Mouse (Mus musculus): ENCODE measurements around the gene Snx25. TPM values are rescaled to one million over a fixed set of nuclear protein-coding genes. Genes with fewer than 3 reads are reported as not detected.

The Snx25 gene
- polyA plus RNA-seq, 1 experiment from 2014 or later, result 4.8 TPM

GRCm38 (mm10) chr8:46073540-46074140 is 78.3 kb downstream of the Snx25 start:
- Histone ChIP-seq H3K4me1 (ENCODE audit: control insufficient read depth, insufficient read depth, low read length) (no peaks in the 10 kb centered on the region; the same call in 1 of the 2 replicates), H3K4me2 (ENCODE audit: low read depth, low read length) (no peak overlapping the region), H3K27me3 (ENCODE audit: control insufficient read depth, insufficient read depth, low read length) (no peaks in the 10 kb centered on the region), H3K9ac (ENCODE audit: low read length) (no peak overlapping the region), H3K36me3 (ENCODE audit: control insufficient read depth, insufficient read depth) (peaks cover 5% of the 10 kb centered on the region; the same call in 1 of the 2 replicates), H3K9me3 (replicated peaks; ENCODE audit: control insufficient read depth, low read length) (peaks cover 4% of the 10 kb centered on the region), H3K4me3 (ENCODE audit: low read length) (no peak overlapping the region), H3K27ac (ENCODE audit: low read length) (no peak overlapping the region)
- WGBS, result 60% methylated on average over 2 of the region's 2 CpGs
- no peak for ATAC-seq (replicated peaks; ENCODE audit: extremely low read depth, insufficient read depth, low FRiP score)

DNA sequence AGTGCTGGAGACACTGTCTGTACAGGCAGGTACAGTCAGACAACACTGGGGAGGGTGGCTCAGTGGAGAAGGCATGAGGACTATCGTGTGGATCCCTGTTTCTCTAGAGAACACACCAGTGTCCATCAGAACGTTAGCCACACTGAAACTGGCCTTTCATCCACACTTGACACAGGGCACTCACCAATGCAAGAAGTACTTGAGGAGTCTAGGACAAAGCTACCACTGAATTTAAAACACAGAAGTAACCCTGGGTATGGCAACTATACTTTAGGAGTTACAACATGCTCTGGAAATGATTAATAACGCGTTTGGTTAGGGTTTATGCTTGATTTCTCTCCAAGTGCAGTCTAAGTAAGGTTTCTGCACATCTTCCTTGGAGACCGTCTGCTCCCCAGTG is 79.2 kb downstream of the Snx25 start:
- Histone ChIP-seq H3K9ac (ENCODE audit: low read length) (no peak overlapping the region), H3K27ac (ENCODE audit: low read length) (no peak overlapping the region), H3K9me3 (replicated peaks; ENCODE audit: control insufficient read depth, low read length) (peaks cover 4% of the 10 kb centered on the region), H3K27me3 (ENCODE audit: control insufficient read depth, insufficient read depth, low read length) (no peaks in the 10 kb centered on the region), H3K36me3 (ENCODE audit: control insufficient read depth, insufficient read depth) (peaks cover 7% of the 10 kb centered on the region; the same call in 1 of the 2 replicates), H3K4me2 (ENCODE audit: low read depth, low read length) (no peak overlapping the region), H3K4me3 (ENCODE audit: low read length) (no peak overlapping the region), H3K4me1 (ENCODE audit: control insufficient read depth, insufficient read depth, low read length) (no peaks in the 10 kb centered on the region; the same call in 1 of the 2 replicates)
- 80% methylated on average over 5 of the region's 5 CpGs for WGBS
- no peak for ATAC-seq (replicated peaks; ENCODE audit: extremely low read depth, insufficient read depth, low FRiP score)

DNA sequence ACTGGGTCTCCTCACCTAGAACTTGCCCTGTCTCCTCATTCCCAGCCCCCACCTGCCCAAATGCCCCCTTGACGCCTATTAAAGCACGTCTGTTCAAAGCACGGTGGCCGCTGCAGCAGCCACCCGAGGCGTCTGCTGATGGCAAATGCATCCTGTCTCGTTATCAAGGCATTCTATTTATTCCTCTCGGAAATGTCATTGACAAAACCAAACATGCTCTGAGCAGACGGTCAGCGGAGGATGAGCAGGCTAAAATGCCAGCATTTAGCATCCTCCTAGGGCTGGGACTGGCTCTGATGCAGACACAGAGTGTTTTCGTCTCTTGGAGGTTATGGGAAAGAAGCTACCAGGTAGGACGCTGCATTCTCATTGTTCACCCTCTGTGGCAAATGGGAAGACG is 111.7 kb downstream of the Snx25 start:
- ATAC-seq (replicated peaks; ENCODE audit: extremely low read depth, insufficient read depth, low FRiP score), result no peak
- no peak overlapping the region for H3K27ac ChIP-seq (ENCODE audit: low read length)
- WGBS, result 43% methylated on average over 13 of the region's 13 CpGs

GRCm38 (mm10) chr8:46039666-46040065 is 112.3 kb downstream of the Snx25 start:
- H3K4me3 ChIP-seq (ENCODE audit: low read length), result no peak overlapping the region
- ATAC-seq (replicated peaks; ENCODE audit: extremely low read depth, insufficient read depth, low FRiP score), result no peak
- WGBS, result 62% methylated on average over 1 of the region's 1 CpGs
- H3K27ac ChIP-seq (ENCODE audit: low read length), result no peak overlapping the region
- H3K4me1 ChIP-seq (ENCODE audit: control insufficient read depth, insufficient read depth, low read length), result peaks cover 5% of the 10 kb centered on the region; the same call in 1 of the 2 replicates
- H3K27me3 ChIP-seq (ENCODE audit: control insufficient read depth, insufficient read depth, low read length), result no peaks in the 10 kb centered on the region
- H3K4me2 ChIP-seq (ENCODE audit: low read depth, low read length), result no peak overlapping the region
- no peaks in the 10 kb centered on the region for H3K9me3 ChIP-seq (replicated peaks; ENCODE audit: control insufficient read depth, low read length)
- H3K9ac ChIP-seq (ENCODE audit: low read length), result no peak overlapping the region
- peaks cover 14% of the 10 kb centered on the region; the same call in 1 of the 2 replicates for H3K36me3 ChIP-seq (ENCODE audit: control insufficient read depth, insufficient read depth)

More for the DNA sequence above, 111.7 kb downstream of the Snx25 start:
- H3K9ac ChIP-seq (ENCODE audit: low read length), result no peak overlapping the region
- H3K36me3 ChIP-seq (ENCODE audit: control insufficient read depth, insufficient read depth), result peaks cover 12% of the 10 kb centered on the region; the same call in 1 of the 2 replicates
- H3K27me3 ChIP-seq (ENCODE audit: control insufficient read depth, insufficient read depth, low read length), result no peaks in the 10 kb centered on the region
- H3K9me3 ChIP-seq (replicated peaks; ENCODE audit: control insufficient read depth, low read length), result no peaks in the 10 kb centered on the region
- H3K4me3 ChIP-seq (ENCODE audit: low read length), result no peak overlapping the region
- H3K4me1 ChIP-seq (ENCODE audit: control insufficient read depth, insufficient read depth, low read length), result peaks cover 5% of the 10 kb centered on the region; the same call in 1 of the 2 replicates
- no peak overlapping the region for H3K4me2 ChIP-seq (ENCODE audit: low read depth, low read length)

DNA sequence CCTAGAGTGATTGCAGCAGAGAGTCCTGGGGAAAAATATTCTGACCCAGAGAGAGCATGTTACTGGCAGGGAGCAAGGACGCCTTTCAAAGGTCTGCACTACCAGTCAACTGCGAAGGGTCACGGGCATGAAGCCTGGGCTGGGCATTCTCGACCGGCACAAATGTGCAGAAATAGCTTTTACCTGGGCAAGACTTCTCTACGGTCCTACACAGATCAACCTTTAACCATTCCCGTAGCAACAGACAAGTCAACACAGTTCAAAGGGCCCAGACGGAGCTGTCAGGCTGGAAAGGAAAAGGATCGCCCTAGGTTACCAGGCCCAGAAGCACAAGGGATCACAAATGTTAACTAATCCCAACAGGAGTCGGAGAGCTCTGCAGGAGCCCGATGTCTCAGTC is 115.7 kb downstream of the Snx25 start:
- no peaks in the 10 kb centered on the region for H3K9me3 ChIP-seq (replicated peaks; ENCODE audit: control insufficient read depth, low read length)
- H3K9ac ChIP-seq (ENCODE audit: low read length), result no peak overlapping the region
- H3K27ac ChIP-seq (ENCODE audit: low read length), result no peak overlapping the region
- H3K27me3 ChIP-seq (ENCODE audit: control insufficient read depth, insufficient read depth, low read length), result no peaks in the 10 kb centered on the region
- peaks cover 13% of the 10 kb centered on the region; the same call in 1 of the 2 replicates for H3K36me3 ChIP-seq (ENCODE audit: control insufficient read depth, insufficient read depth)
- H3K4me2 ChIP-seq (ENCODE audit: low read depth, low read length), result no peak overlapping the region
- no peak overlapping the region for H3K4me3 ChIP-seq (ENCODE audit: low read length)
- WGBS, result 77% methylated on average over 11 of the region's 11 CpGs
- ATAC-seq (replicated peaks; ENCODE audit: extremely low read depth, insufficient read depth, low FRiP score), result no peak
- peaks cover 5% of the 10 kb centered on the region; the same call in 1 of the 2 replicates for H3K4me1 ChIP-seq (ENCODE audit: control insufficient read depth, insufficient read depth, low read length)

DNA sequence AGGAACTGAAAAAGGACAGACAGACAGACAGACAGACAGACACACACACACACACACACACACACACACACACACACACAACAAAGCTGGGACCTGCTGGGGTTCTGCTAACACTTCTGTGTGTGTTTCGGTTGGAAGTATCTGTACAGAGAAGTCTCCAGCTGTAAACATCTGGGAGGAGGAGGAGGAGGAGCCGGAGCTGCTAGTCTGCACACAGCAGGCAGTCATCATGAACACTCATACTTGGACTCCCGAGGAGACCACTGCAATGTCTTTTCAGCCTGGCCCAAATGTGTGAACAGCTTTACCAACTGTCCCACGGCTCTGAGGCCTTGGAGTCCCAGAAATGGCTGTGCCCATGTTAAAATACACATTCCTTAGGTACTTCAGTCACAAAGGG is 127.6 kb downstream of the Snx25 start:
- Histone ChIP-seq H3K27me3 (ENCODE audit: control insufficient read depth, insufficient read depth, low read length) (no peaks in the 10 kb centered on the region), H3K4me1 (ENCODE audit: control insufficient read depth, insufficient read depth, low read length) (no peaks in the 10 kb centered on the region), H3K27ac (ENCODE audit: low read length) (no peak overlapping the region), H3K4me3 (ENCODE audit: low read length) (no peak overlapping the region), H3K9ac (ENCODE audit: low read length) (no peak overlapping the region), H3K9me3 (replicated peaks; ENCODE audit: control insufficient read depth, low read length) (no peaks in the 10 kb centered on the region), H3K4me2 (ENCODE audit: low read depth, low read length) (no peak overlapping the region), H3K36me3 (ENCODE audit: control insufficient read depth, insufficient read depth) (no peaks in the 10 kb centered on the region)
- 43% methylated on average over 4 of the region's 4 CpGs for WGBS
- ATAC-seq (replicated peaks; ENCODE audit: extremely low read depth, insufficient read depth, low FRiP score), result no peak

DNA sequence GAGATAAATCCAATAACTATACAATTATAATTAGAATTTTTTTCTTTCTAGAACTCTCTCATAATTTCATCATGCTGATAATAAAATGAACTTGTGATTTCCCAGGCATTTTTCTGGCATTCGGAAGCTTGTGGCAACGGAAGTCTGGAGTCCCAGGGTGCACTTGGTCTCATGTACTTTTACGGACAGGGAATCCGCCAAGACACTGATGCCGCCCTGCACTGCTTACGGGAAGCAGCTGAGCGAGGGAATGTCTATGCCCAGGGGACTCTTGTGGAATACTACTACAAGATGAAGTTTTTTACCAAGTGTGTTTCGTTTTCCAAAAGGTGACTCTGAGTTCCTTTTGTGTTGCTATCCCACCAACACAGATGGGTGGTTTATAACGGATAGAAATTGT is 129.2 kb downstream of the Snx25 start:
- Histone ChIP-seq H3K27ac (ENCODE audit: low read length) (no peak overlapping the region), H3K4me1 (ENCODE audit: control insufficient read depth, insufficient read depth, low read length) (no peaks in the 10 kb centered on the region), H3K4me3 (ENCODE audit: low read length) (no peak overlapping the region), H3K9ac (ENCODE audit: low read length) (no peak overlapping the region), H3K9me3 (replicated peaks; ENCODE audit: control insufficient read depth, low read length) (no peaks in the 10 kb centered on the region), H3K27me3 (ENCODE audit: control insufficient read depth, insufficient read depth, low read length) (no peaks in the 10 kb centered on the region), H3K36me3 (ENCODE audit: control insufficient read depth, insufficient read depth) (no peaks in the 10 kb centered on the region), H3K4me2 (ENCODE audit: low read depth, low read length) (no peak overlapping the region)
- 86% methylated on average over 9 of the region's 9 CpGs for WGBS
- no peak for ATAC-seq (replicated peaks; ENCODE audit: extremely low read depth, insufficient read depth, low FRiP score)

GRCm38 (mm10) chr8:46022203-46022602 is 129.8 kb downstream of the Snx25 start:
- Histone ChIP-seq H3K27ac (ENCODE audit: low read length) (no peak overlapping the region), H3K4me3 (ENCODE audit: low read length) (no peak overlapping the region), H3K36me3 (ENCODE audit: control insufficient read depth, insufficient read depth) (no peaks in the 10 kb centered on the region), H3K4me2 (ENCODE audit: low read depth, low read length) (no peak overlapping the region), H3K4me1 (ENCODE audit: control insufficient read depth, insufficient read depth, low read length) (no peaks in the 10 kb centered on the region), H3K9ac (ENCODE audit: low read length) (no peak overlapping the region), H3K27me3 (ENCODE audit: control insufficient read depth, insufficient read depth, low read length) (no peaks in the 10 kb centered on the region), H3K9me3 (replicated peaks; ENCODE audit: control insufficient read depth, low read length) (no peaks in the 10 kb centered on the region)
- ATAC-seq (replicated peaks; ENCODE audit: extremely low read depth, insufficient read depth, low FRiP score), result no peak
- WGBS, result 79% methylated on average over 9 of the region's 9 CpGs

- H3K9ac ChIP-seq (ENCODE audit: low read length), result peak overlapping the region; percentile 27
- ATAC-seq (replicated peaks; ENCODE audit: extremely low read depth, insufficient read depth, low FRiP score), result peak; percentile 81; the same call in 1 of the 2 replicates
- peak overlapping the region; percentile 74 for H3K27ac ChIP-seq (ENCODE audit: low read length)
- 8% methylated on average over 17 of the region's 17 CpGs for WGBS
- no peaks in the 10 kb centered on the region for H3K9me3 ChIP-seq (replicated peaks; ENCODE audit: control insufficient read depth, low read length)
- no peaks in the 10 kb centered on the region for H3K36me3 ChIP-seq (ENCODE audit: control insufficient read depth, insufficient read depth)
- peak overlapping the region; percentile 29 for H3K4me3 ChIP-seq (ENCODE audit: low read length)
- peak overlapping the region; percentile 55 for H3K4me2 ChIP-seq (ENCODE audit: low read depth, low read length)
- no peaks in the 10 kb centered on the region for H3K27me3 ChIP-seq (ENCODE audit: control insufficient read depth, insufficient read depth, low read length)
- peaks cover 7% of the 10 kb centered on the region for H3K4me1 ChIP-seq (ENCODE audit: control insufficient read depth, insufficient read depth, low read length)
These were observed 140.9 kb downstream of the Snx25 start for GRCm38 (mm10) chr8:46010746-46011680.
